Mouse (Mus musculus): Measurements from ENCODE around the gene Crot. TPM values are rescaled to one million over a fixed set of nuclear protein-coding genes. Genes with fewer than 3 reads are reported as not detected.

Gene Crot
- polyA plus RNA-seq, 1 experiment from 2014 or later: 51.8 TPM

- no peak overlapping the region for H3K9ac ChIP-seq (replicated peaks; ENCODE audit: low read length)
- H3K27ac ChIP-seq (replicated peaks; ENCODE audit: low read depth, low read length): no peak overlapping the region
- H3K4me2 ChIP-seq (ENCODE audit: low read depth, low read length): no peak overlapping the region
- DNase-seq (ENCODE audit: low spot score) (no peak), ATAC-seq (replicated peaks; ENCODE audit: insufficient number of reproducible peaks, low FRiP score, low TSS enrichment, low read depth) (no peak)
- 69% methylated on average over 4 of the region's 4 CpGs for WGBS
- H3K9me3 ChIP-seq (replicated peaks; ENCODE audit: control insufficient read depth, low read length): no peaks in the 10 kb centered on the region
- no peaks in the 10 kb centered on the region for H3K36me3 ChIP-seq (replicated peaks; ENCODE audit: control insufficient read depth, insufficient read depth, low read depth, low read length)
- H3K4me3 ChIP-seq (ENCODE audit: low read depth, low read length): no peak overlapping the region
- no peaks in the 10 kb centered on the region for H3K4me1 ChIP-seq (ENCODE audit: control insufficient read depth, insufficient read depth, low read length)
- H3K27me3 ChIP-seq (ENCODE audit: control insufficient read depth, insufficient read depth, low read length): no peaks in the 10 kb centered on the region
Observed at GRCm38 (mm10) chr5:9037292-9037691, 40.2 kb upstream of the Crot start.

- DNase-seq (ENCODE audit: low spot score) (no peak), ATAC-seq (replicated peaks; ENCODE audit: insufficient number of reproducible peaks, low FRiP score, low TSS enrichment, low read depth) (no peak)
- no peaks in the 10 kb centered on the region for H3K9me3 ChIP-seq (replicated peaks; ENCODE audit: control insufficient read depth, low read length)
- no peak overlapping the region for H3K4me2 ChIP-seq (ENCODE audit: low read depth, low read length)
- 85% methylated on average over 4 of the region's 4 CpGs for WGBS
- no peak overlapping the region for H3K9ac ChIP-seq (replicated peaks; ENCODE audit: low read length)
- no peak overlapping the region for H3K4me3 ChIP-seq (ENCODE audit: low read depth, low read length)
- no peaks in the 10 kb centered on the region for H3K4me1 ChIP-seq (ENCODE audit: control insufficient read depth, insufficient read depth, low read length)
- H3K27ac ChIP-seq (replicated peaks; ENCODE audit: low read depth, low read length): no peak overlapping the region
- H3K27me3 ChIP-seq (ENCODE audit: control insufficient read depth, insufficient read depth, low read length): no peaks in the 10 kb centered on the region
- H3K36me3 ChIP-seq (replicated peaks; ENCODE audit: control insufficient read depth, insufficient read depth, low read depth, low read length): no peaks in the 10 kb centered on the region
Observed at GRCm38 (mm10) chr5:9035457-9035856, 38.3 kb upstream of the Crot start.

GRCm38 (mm10) chr5:9034535-9034934 lies 37.4 kb upstream of the Crot start:
- Histone ChIP-seq H3K9ac (replicated peaks; ENCODE audit: low read length) (no peak overlapping the region), H3K4me1 (ENCODE audit: control insufficient read depth, insufficient read depth, low read length) (no peaks in the 10 kb centered on the region), H3K4me3 (ENCODE audit: low read depth, low read length) (no peak overlapping the region), H3K4me2 (ENCODE audit: low read depth, low read length) (no peak overlapping the region), H3K27ac (replicated peaks; ENCODE audit: low read depth, low read length) (no peak overlapping the region), H3K27me3 (ENCODE audit: control insufficient read depth, insufficient read depth, low read length) (no peaks in the 10 kb centered on the region), H3K36me3 (replicated peaks; ENCODE audit: control insufficient read depth, insufficient read depth, low read depth, low read length) (no peaks in the 10 kb centered on the region), H3K9me3 (replicated peaks; ENCODE audit: control insufficient read depth, low read length) (no peaks in the 10 kb centered on the region)
- ATAC-seq (replicated peaks; ENCODE audit: insufficient number of reproducible peaks, low FRiP score, low TSS enrichment, low read depth) (no peak), DNase-seq (ENCODE audit: low spot score) (no peak)
- 91% methylated on average over 9 of the region's 9 CpGs for WGBS

GRCm38 (mm10) chr5:9033843-9034242 lies 36.7 kb upstream of the Crot start:
- Histone ChIP-seq H3K9me3 (replicated peaks; ENCODE audit: control insufficient read depth, low read length) (no peaks in the 10 kb centered on the region), H3K9ac (replicated peaks; ENCODE audit: low read length) (no peak overlapping the region), H3K4me1 (ENCODE audit: control insufficient read depth, insufficient read depth, low read length) (no peaks in the 10 kb centered on the region), H3K27me3 (ENCODE audit: control insufficient read depth, insufficient read depth, low read length) (no peaks in the 10 kb centered on the region), H3K27ac (replicated peaks; ENCODE audit: low read depth, low read length) (no peak overlapping the region), H3K36me3 (replicated peaks; ENCODE audit: control insufficient read depth, insufficient read depth, low read depth, low read length) (no peaks in the 10 kb centered on the region), H3K4me3 (ENCODE audit: low read depth, low read length) (no peak overlapping the region), H3K4me2 (ENCODE audit: low read depth, low read length) (no peak overlapping the region)
- 90% methylated on average over 5 of the region's 5 CpGs for WGBS
- no peak for ATAC-seq (replicated peaks; ENCODE audit: insufficient number of reproducible peaks, low FRiP score, low TSS enrichment, low read depth)
- no peak for DNase-seq (ENCODE audit: low spot score)

DNA sequence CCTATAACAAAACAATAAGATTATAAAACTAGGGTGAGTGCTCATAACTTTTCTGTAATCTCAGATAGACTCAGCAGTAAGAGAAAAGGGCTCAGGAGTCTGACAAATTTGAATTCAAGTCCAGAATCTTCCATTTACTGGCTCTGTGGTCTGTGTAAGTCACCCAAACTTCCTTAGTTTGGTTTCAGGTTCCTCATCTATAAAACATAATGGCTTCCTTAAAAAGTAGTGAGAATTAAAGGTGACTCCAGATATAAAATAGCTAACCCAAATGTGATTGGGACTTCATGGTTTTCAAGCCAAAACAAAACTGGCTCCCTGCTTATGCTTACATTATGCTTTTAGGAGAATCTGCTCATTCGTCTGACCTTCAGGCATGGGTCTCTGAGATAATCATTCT lies 35.5 kb upstream of the Crot start:
- Histone ChIP-seq H3K4me1 (ENCODE audit: control insufficient read depth, insufficient read depth, low read length) (no peaks in the 10 kb centered on the region), H3K36me3 (replicated peaks; ENCODE audit: control insufficient read depth, insufficient read depth, low read depth, low read length) (no peaks in the 10 kb centered on the region), H3K27me3 (ENCODE audit: control insufficient read depth, insufficient read depth, low read length) (no peaks in the 10 kb centered on the region), H3K9me3 (replicated peaks; ENCODE audit: control insufficient read depth, low read length) (no peaks in the 10 kb centered on the region), H3K4me3 (ENCODE audit: low read depth, low read length) (no peak overlapping the region), H3K27ac (replicated peaks; ENCODE audit: low read depth, low read length) (no peak overlapping the region), H3K4me2 (ENCODE audit: low read depth, low read length) (no peak overlapping the region), H3K9ac (replicated peaks; ENCODE audit: low read length) (no peak overlapping the region)
- DNase-seq (ENCODE audit: low spot score) (no peak), ATAC-seq (replicated peaks; ENCODE audit: insufficient number of reproducible peaks, low FRiP score, low TSS enrichment, low read depth) (no peak)
- 88% methylated on average over 1 of the region's 1 CpGs for WGBS

- Histone ChIP-seq H3K4me1 (ENCODE audit: control insufficient read depth, insufficient read depth, low read length) (no peaks in the 10 kb centered on the region), H3K9me3 (replicated peaks; ENCODE audit: control insufficient read depth, low read length) (no peaks in the 10 kb centered on the region), H3K4me2 (ENCODE audit: low read depth, low read length) (no peak overlapping the region), H3K9ac (replicated peaks; ENCODE audit: low read length) (no peak overlapping the region), H3K27ac (replicated peaks; ENCODE audit: low read depth, low read length) (no peak overlapping the region), H3K36me3 (replicated peaks; ENCODE audit: control insufficient read depth, insufficient read depth, low read depth, low read length) (no peaks in the 10 kb centered on the region), H3K4me3 (ENCODE audit: low read depth, low read length) (no peak overlapping the region), H3K27me3 (ENCODE audit: control insufficient read depth, insufficient read depth, low read length) (no peaks in the 10 kb centered on the region)
- ATAC-seq (replicated peaks; ENCODE audit: insufficient number of reproducible peaks, low FRiP score, low TSS enrichment, low read depth) (no peak), DNase-seq (ENCODE audit: low spot score) (no peak)
- 86% methylated on average over 8 of the region's 8 CpGs for WGBS
Observed at GRCm38 (mm10) chr5:9032101-9032590, 35.0 kb upstream of the Crot start.

GRCm38 (mm10) chr5:9028266-9028841 lies 31.2 kb upstream of the Crot start:
- Histone ChIP-seq H3K36me3 (replicated peaks; ENCODE audit: control insufficient read depth, insufficient read depth, low read depth, low read length) (no peaks in the 10 kb centered on the region), H3K4me2 (ENCODE audit: low read depth, low read length) (no peak overlapping the region), H3K9me3 (replicated peaks; ENCODE audit: control insufficient read depth, low read length) (no peaks in the 10 kb centered on the region), H3K27ac (replicated peaks; ENCODE audit: low read depth, low read length) (no peak overlapping the region), H3K27me3 (ENCODE audit: control insufficient read depth, insufficient read depth, low read length) (no peaks in the 10 kb centered on the region), H3K9ac (replicated peaks; ENCODE audit: low read length) (no peak overlapping the region), H3K4me3 (ENCODE audit: low read depth, low read length) (no peak overlapping the region), H3K4me1 (ENCODE audit: control insufficient read depth, insufficient read depth, low read length) (no peaks in the 10 kb centered on the region)
- ATAC-seq (replicated peaks; ENCODE audit: insufficient number of reproducible peaks, low FRiP score, low TSS enrichment, low read depth): no peak
- 100% methylated on average over 1 of the region's 1 CpGs for WGBS
- DNase-seq (ENCODE audit: low spot score): no peak

DNA sequence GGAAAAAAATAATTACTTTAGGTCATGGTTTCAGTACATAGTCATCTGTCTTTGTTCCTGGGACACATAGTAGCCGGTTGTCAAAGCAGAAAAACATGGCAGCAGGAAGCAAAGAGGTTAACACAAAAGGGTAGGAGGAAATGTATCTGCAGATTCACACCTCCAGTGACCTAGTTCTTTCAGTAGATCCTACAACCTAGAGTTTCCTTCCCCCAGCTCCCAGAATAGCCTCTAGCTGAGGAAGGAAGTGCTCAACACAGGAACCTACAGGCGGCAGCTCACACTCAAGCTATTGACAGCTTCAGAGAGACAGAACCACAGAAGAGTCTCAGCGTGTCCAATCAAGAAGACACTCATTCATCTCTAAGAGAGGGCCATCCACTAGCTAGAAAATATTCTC lies 18.2 kb upstream of the Crot start:
- 79% methylated on average over 3 of the region's 3 CpGs for WGBS
- no peaks in the 10 kb centered on the region for H3K9me3 ChIP-seq (replicated peaks; ENCODE audit: control insufficient read depth, low read length)
- no peak overlapping the region for H3K4me3 ChIP-seq (ENCODE audit: low read depth, low read length)
- no peak overlapping the region for H3K9ac ChIP-seq (replicated peaks; ENCODE audit: low read length)
- ATAC-seq (replicated peaks; ENCODE audit: insufficient number of reproducible peaks, low FRiP score, low TSS enrichment, low read depth) (no peak), DNase-seq (ENCODE audit: low spot score) (no peak)
- no peak overlapping the region for H3K27ac ChIP-seq (replicated peaks; ENCODE audit: low read depth, low read length)
- H3K4me1 ChIP-seq (ENCODE audit: control insufficient read depth, insufficient read depth, low read length): no peaks in the 10 kb centered on the region
- H3K4me2 ChIP-seq (ENCODE audit: low read depth, low read length): no peak overlapping the region
- no peaks in the 10 kb centered on the region for H3K27me3 ChIP-seq (ENCODE audit: control insufficient read depth, insufficient read depth, low read length)
- no peaks in the 10 kb centered on the region for H3K36me3 ChIP-seq (replicated peaks; ENCODE audit: control insufficient read depth, insufficient read depth, low read depth, low read length)
